Mouse (Mus musculus) lung, postnatal 0 days (tissue): Measurements from ENCODE around the gene Atp1b1.

ENCODE experiments used
- CTCF ChIP-seq: IDR thresholded peaks from 2 replicates; pipeline ENCODE4 v1.5.1; 2016; ENCODE audit warnings: antibody characterized with exemption, mild to moderate bottlenecking
- EP300 ChIP-seq: IDR thresholded peaks from 2 replicates; pipeline ENCODE4 v1.6.1; 2016; ENCODE audit warnings: antibody characterized with exemption, mild to moderate bottlenecking, control low read depth

DNA sequence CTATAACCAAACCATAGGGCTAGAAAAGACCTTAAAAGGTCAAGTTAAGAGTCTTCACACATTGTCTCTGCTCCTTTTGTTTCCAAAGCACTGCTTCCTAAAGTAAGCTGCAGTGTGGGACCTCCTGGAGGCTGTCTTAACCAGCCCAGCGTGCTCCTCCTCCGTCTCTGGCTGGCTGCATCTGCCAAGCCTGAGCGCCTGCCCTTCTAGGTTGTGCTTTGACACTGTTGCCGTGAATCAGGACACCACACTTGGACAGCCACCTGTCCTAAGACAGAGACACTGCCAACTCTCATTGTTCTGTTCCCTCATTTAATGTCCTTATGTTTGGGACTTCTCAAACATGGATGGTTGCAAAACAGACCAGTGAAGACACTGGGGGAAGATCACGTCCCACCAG, 51.6 kb downstream of the Atp1b1 start:
- TF ChIP-seq CTCF (no peak), EP300 (no peak)
